Mouse (Mus musculus) E14TG2a.4 (cell line): ENCODE measurements around the gene Tlr8.
A peak's percentile ranks its signal among the peaks of the same experiment; 100 is the strongest.
"Not testable (repeated sequence)": the region's sequence is repeated elsewhere in the genome, so short reads cannot be mapped to it uniquely, and the experiment has no call there.

Experiments used
- H3K27me3 ChIP-seq: 2 replicates; pipeline ENCODE4 v1.6.1; 2014; ENCODE audit warnings: low read length, control low read depth; ENCODE audit not compliant: insufficient read depth
- H3K36me3 ChIP-seq: 2 replicates; pipeline ENCODE4 v1.6.1; 2014; ENCODE audit warnings: low read length, control low read depth; ENCODE audit not compliant: insufficient read depth
- H3K4me1 ChIP-seq: replicated peaks from 2 replicates; pipeline ENCODE4 v1.6.1; 2014; ENCODE audit warnings: low read depth, low read length, control low read depth
- H3K4me3 ChIP-seq: replicated peaks from 2 replicates; pipeline ENCODE4 v1.5.1; 2014; ENCODE audit warnings: mild to moderate bottlenecking, low read length
- H3K9me3 ChIP-seq: 2 replicates; pipeline ENCODE4 v1.6.1; 2014; ENCODE audit warnings: low read length, control low read depth
- CTCF ChIP-seq: conservative IDR thresholded peaks from 2 replicates; pipeline ENCODE4 v1.5.1; 2014; ENCODE audit warnings: low read length
- NANOG ChIP-seq: IDR thresholded peaks from 2 replicates; pipeline ENCODE4 v1.6.1; 2014; ENCODE audit warnings: borderline replicate concordance, low read length, mixed read lengths
- POU5F1 ChIP-seq: IDR thresholded peaks from 2 replicates; pipeline ENCODE4 v1.6.1; 2014; ENCODE audit warnings: low read length, borderline replicate concordance

Tlr8 gene

GRCm38 (mm10) chrX:167264086-167264485 lies at the start of gene Tlr8:
Gene Tlr8, minus strand, starts transcription at chrX:167264329.
- TF ChIP-seq CTCF (no peak), POU5F1 (no peak), NANOG (no peak)
- H3K9me3 ChIP-seq = no peaks in the 10 kb centered on the region
- no peak within 1 kb of the TSS for H3K4me3 ChIP-seq
- H3K27me3 ChIP-seq = no peaks in the 10 kb centered on the region
- no peaks in the 10 kb centered on the region for H3K36me3 ChIP-seq
- no peaks in the 10 kb centered on the region for H3K4me1 ChIP-seq

- H3K36me3 ChIP-seq, H3K4me1 ChIP-seq: not testable (repeated sequence)
Observed at GRCm38 (mm10) chrX:167302061-167302460, 37.9 kb upstream of the Tlr8 start.

GRCm38 (mm10) chrX:167276953-167277352 lies 12.8 kb upstream of the Tlr8 start:
- TF ChIP-seq POU5F1 (no peak), CTCF (peak; percentile 36)

More at GRCm38 (mm10) chrX:167302061-167302460, 37.9 kb upstream of the Tlr8 start:
- not testable (repeated sequence) for H3K9me3 ChIP-seq, H3K27me3 ChIP-seq, H3K4me3 ChIP-seq

GRCm38 (mm10) chrX:167276551-167276950 lies 12.4 kb upstream of the Tlr8 start:
- Histone ChIP-seq H3K4me1 (no peaks in the 10 kb centered on the region), H3K9me3 (no peaks in the 10 kb centered on the region), H3K36me3 (no peaks in the 10 kb centered on the region), H3K4me3 (no peak overlapping the region), H3K27me3 (no peaks in the 10 kb centered on the region)
- TF ChIP-seq NANOG (no peak), POU5F1 (no peak), CTCF (no peak)

More at GRCm38 (mm10) chrX:167276953-167277352, 12.8 kb upstream of the Tlr8 start:
- no peak overlapping the region for H3K4me3 ChIP-seq
- H3K27me3 ChIP-seq = no peaks in the 10 kb centered on the region
- H3K36me3 ChIP-seq = no peaks in the 10 kb centered on the region
- no peaks in the 10 kb centered on the region for H3K4me1 ChIP-seq
- H3K9me3 ChIP-seq = no peaks in the 10 kb centered on the region

GRCm38 (mm10) chrX:167263530-167263929 lies 599 bp downstream of the Tlr8 start:
- no peaks in the 10 kb centered on the region for H3K9me3 ChIP-seq
- TF ChIP-seq NANOG (no peak), CTCF (no peak), POU5F1 (no peak)
- no peaks in the 10 kb centered on the region for H3K4me1 ChIP-seq
- H3K4me3 ChIP-seq = no peak overlapping the region
- H3K27me3 ChIP-seq = no peaks in the 10 kb centered on the region
- H3K36me3 ChIP-seq = no peaks in the 10 kb centered on the region

GRCm38 (mm10) chrX:167241736-167242135 lies 22.4 kb downstream of the Tlr8 start:
- TF ChIP-seq POU5F1 = no peak
- no peak for TF ChIP-seq CTCF
- no peak for TF ChIP-seq NANOG

GRCm38 (mm10) chrX:167239293-167239921 lies 24.7 kb downstream of the Tlr8 start:
- Histone ChIP-seq H3K4me3 (no peak overlapping the region), H3K36me3 (no peaks in the 10 kb centered on the region), H3K4me1 (no peaks in the 10 kb centered on the region), H3K27me3 (no peaks in the 10 kb centered on the region), H3K9me3 (no peaks in the 10 kb centered on the region)
- TF ChIP-seq POU5F1 (no peak), CTCF (no peak), NANOG (no peak)

More at GRCm38 (mm10) chrX:167241736-167242135, 22.4 kb downstream of the Tlr8 start:
- H3K27me3 ChIP-seq = no peaks in the 10 kb centered on the region
- H3K36me3 ChIP-seq = no peaks in the 10 kb centered on the region
- H3K9me3 ChIP-seq = no peaks in the 10 kb centered on the region
- no peaks in the 10 kb centered on the region for H3K4me1 ChIP-seq
- H3K4me3 ChIP-seq = no peak overlapping the region

- no peaks in the 10 kb centered on the region for H3K9me3 ChIP-seq
- H3K4me3 ChIP-seq = no peak overlapping the region
- H3K27me3 ChIP-seq = no peaks in the 10 kb centered on the region
- H3K4me1 ChIP-seq = peaks cover 32% of the 10 kb centered on the region
- TF ChIP-seq POU5F1 (no peak), CTCF (peak; percentile 51), NANOG (no peak)
- H3K36me3 ChIP-seq = no peaks in the 10 kb centered on the region
Observed at GRCm38 (mm10) chrX:167233104-167233687, 30.9 kb downstream of the Tlr8 start.

- Histone ChIP-seq H3K27me3 (no peaks in the 10 kb centered on the region), H3K9me3 (no peaks in the 10 kb centered on the region), H3K4me3 (no peak overlapping the region), H3K36me3 (no peaks in the 10 kb centered on the region), H3K4me1 (peaks cover 46% of the 10 kb centered on the region)
- TF ChIP-seq POU5F1 (no peak), CTCF (no peak), NANOG (no peak)
Observed at GRCm38 (mm10) chrX:167231150-167231549, 33.0 kb downstream of the Tlr8 start.
